Mouse (Mus musculus) neural tube, embryonic 15.5 days (tissue): ENCODE results near the gene 4932414N04Rik. TPM values are rescaled to one million over a fixed set of nuclear protein-coding genes. Genes with fewer than 3 reads are reported as not detected.
A peak's percentile ranks its signal among the peaks of the same experiment; 100 is the strongest.

Experiments used
- ATAC-seq: fragments of 200-750 bp; cut with Nextera tagmentation; 2 replicates; pipeline ENCODE4 v1.8.0; 2017; ENCODE audit warnings: mild to moderate bottlenecking, moderate TSS enrichment, moderate library complexity; ENCODE audit not compliant: low FRiP score
- H3K27ac ChIP-seq: fragments of 300-500 bp; sonication (generic); replicated peaks from 2 replicates; pipeline ENCODE4 v1.5.1; 2015; ENCODE audit warnings: mild to moderate bottlenecking, inconsistent platforms
- H3K27me3 ChIP-seq: fragments of 300-500 bp; sonication (generic); replicated peaks from 2 replicates; pipeline ENCODE4 v1.6.1; 2015; ENCODE audit warnings: inconsistent platforms
- H3K36me3 ChIP-seq: fragments of 300-500 bp; sonication (generic); 2 replicates; pipeline ENCODE4 v1.6.1; 2015; ENCODE audit warnings: inconsistent platforms
- H3K4me1 ChIP-seq: fragments of 300-500 bp; sonication (generic); 2 replicates; pipeline ENCODE4 v1.6.1; 2015; ENCODE audit warnings: inconsistent platforms
- H3K4me2 ChIP-seq: fragments of 300-500 bp; sonication (generic); 2 replicates; pipeline ENCODE4 v1.6.1; 2015; ENCODE audit warnings: inconsistent platforms, mild to moderate bottlenecking, moderate library complexity
- H3K4me3 ChIP-seq: fragments of 300-500 bp; sonication (generic); replicated peaks from 2 replicates; pipeline ENCODE4 v1.5.1; 2015; ENCODE audit warnings: mild to moderate bottlenecking, inconsistent platforms
- H3K9ac ChIP-seq: fragments of 300-500 bp; sonication (generic); replicated peaks from 2 replicates; pipeline ENCODE4 v1.6.1; 2015; ENCODE audit warnings: mild to moderate bottlenecking, inconsistent platforms
- H3K9me3 ChIP-seq: fragments of 300-500 bp; sonication (generic); replicated peaks from 2 replicates; pipeline ENCODE4 v1.6.1; 2016; ENCODE audit warnings: inconsistent platforms
- WGBS: fragments of 180-500 bp; shearing (Covaris S2); methylation state at CpG from one replicate; pipeline ENCODE4 v1.1.7; 2015; ENCODE audit warnings: mixed read lengths; 5-methylcytosine and 5-hydroxymethylcytosine counted together
- polyA plus RNA-seq: library from polyadenylated mRNA; unstranded; fragments of >200 nt; fragmentation: Nextera tagmentation; extraction: Ambion mirVana; gene quantifications from 2 replicates; pipeline ENCODE4 v1.2.1, GENCODE M21; 2015

4932414N04Rik gene
- polyA plus RNA-seq, 1 experiment from 2014 or later, result not detected

DNA sequence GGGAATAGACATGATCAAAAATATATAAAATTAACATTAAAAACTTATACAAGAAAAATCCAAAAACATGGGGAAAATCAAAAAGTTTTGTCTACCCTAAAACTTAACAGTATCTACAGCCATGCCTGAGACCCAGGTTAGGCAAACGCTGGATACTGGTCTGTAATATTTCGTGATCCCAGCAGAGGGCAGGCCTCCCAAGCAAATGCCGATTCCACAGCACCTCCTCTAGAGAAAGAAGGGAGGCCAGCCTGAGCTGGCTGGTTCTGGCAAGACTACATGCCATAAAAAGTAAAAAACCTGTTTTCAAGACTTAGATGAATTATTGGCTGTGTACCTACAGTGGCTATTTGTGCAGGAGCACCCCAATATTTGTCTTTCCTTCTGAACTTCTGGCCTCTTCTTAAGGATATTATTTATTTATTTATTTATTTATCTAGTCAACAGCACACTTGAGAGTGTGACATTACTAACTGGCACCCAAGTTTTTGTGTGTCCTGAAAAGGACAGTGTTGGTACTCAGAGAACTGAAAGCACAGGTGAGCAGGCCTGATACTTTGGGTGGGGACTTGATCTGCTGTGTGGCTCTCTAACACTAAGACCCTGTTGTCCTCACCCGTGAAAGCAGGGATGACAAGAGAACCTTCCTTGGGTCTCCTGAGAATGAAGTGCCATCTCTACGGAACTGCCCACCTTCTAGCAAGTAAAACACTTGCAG is 128.6 kb downstream of the 4932414N04Rik start:
- Histone ChIP-seq H3K9ac (no peak overlapping the region), H3K27ac (no peak overlapping the region), H3K4me1 (no peaks in the 10 kb centered on the region), H3K27me3 (no peaks in the 10 kb centered on the region), H3K9me3 (no peaks in the 10 kb centered on the region), H3K4me3 (no peak overlapping the region), H3K4me2 (no peak overlapping the region), H3K36me3 (no peaks in the 10 kb centered on the region)
- WGBS, result 36% methylated on average over 5 of the region's 5 CpGs
- ATAC-seq, result peak; percentile 91

GRCm38 (mm10) chr2:68787161-68787675 is 130.9 kb downstream of the 4932414N04Rik start:
- no peaks in the 10 kb centered on the region for H3K4me1 ChIP-seq
- no peak overlapping the region for H3K9ac ChIP-seq
- no peak overlapping the region for H3K27ac ChIP-seq
- H3K9me3 ChIP-seq, result no peaks in the 10 kb centered on the region
- WGBS, result 69% methylated on average over 3 of the region's 3 CpGs
- ATAC-seq, result no peak
- no peaks in the 10 kb centered on the region for H3K27me3 ChIP-seq
- no peak overlapping the region for H3K4me2 ChIP-seq
- H3K4me3 ChIP-seq, result no peak overlapping the region
- H3K36me3 ChIP-seq, result no peaks in the 10 kb centered on the region

DNA sequence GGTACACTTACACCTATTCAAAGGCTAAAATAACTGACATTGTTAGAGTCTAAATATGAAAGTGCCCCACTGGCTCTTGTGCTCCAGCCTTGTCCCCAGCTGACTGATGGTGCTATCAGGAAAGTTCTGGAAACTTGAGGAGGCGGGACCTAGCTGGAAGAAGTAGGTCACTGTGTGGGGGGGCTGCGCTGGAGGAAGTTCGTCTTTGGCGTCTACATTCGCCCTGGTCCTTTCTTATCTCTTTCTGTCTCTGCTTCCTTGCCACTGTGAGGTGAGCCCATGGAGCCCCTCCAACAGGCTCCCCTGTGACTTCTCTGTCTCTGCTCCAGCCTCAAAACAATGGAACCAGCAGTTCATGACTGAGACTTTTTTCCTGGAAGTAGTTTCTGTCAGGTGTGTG is 136.0 kb downstream of the 4932414N04Rik start:
- Histone ChIP-seq H3K9me3 (no peaks in the 10 kb centered on the region), H3K36me3 (no peaks in the 10 kb centered on the region), H3K9ac (no peak overlapping the region), H3K4me3 (no peak overlapping the region), H3K27me3 (no peaks in the 10 kb centered on the region), H3K4me2 (no peak overlapping the region), H3K27ac (no peak overlapping the region), H3K4me1 (peaks cover 12% of the 10 kb centered on the region)
- no peak for ATAC-seq
- whole genome bisulfite sequencing, result 92% methylated on average over 5 of the region's 5 CpGs

GRCm38 (mm10) chr2:68793472-68793871 is 137.2 kb downstream of the 4932414N04Rik start:
- Histone ChIP-seq H3K9me3 (no peaks in the 10 kb centered on the region), H3K27ac (no peak overlapping the region), H3K36me3 (no peaks in the 10 kb centered on the region), H3K4me1 (peaks cover 12% of the 10 kb centered on the region), H3K4me3 (no peak overlapping the region), H3K4me2 (no peak overlapping the region), H3K9ac (no peak overlapping the region), H3K27me3 (no peaks in the 10 kb centered on the region)
- 78% methylated on average over 1 of the region's 1 CpGs for WGBS
- ATAC-seq, result no peak

DNA sequence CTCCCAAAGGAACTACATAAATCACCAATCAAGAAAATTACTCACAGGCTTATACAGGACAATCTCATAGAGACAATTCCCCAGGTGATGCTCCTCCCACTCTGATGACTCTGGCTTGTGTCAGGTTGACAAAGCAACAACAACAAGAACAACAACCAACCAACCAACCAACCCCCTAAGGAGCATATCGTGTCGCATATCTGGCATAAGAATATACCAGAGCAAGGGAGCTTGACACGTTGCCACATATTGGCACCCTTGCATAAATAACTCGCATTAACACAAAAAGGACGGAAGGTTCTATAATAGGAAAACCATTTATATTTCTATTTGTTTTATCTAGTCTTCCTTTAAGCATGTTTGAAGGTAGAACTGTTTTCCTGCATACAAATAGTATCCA is 137.9 kb downstream of the 4932414N04Rik start:
- Histone ChIP-seq H3K4me2 (peak overlapping the region; percentile 25), H3K4me1 (peaks cover 12% of the 10 kb centered on the region), H3K27ac (no peak overlapping the region), H3K9me3 (no peaks in the 10 kb centered on the region), H3K4me3 (no peak overlapping the region), H3K36me3 (no peaks in the 10 kb centered on the region), H3K9ac (no peak overlapping the region), H3K27me3 (no peaks in the 10 kb centered on the region)
- ATAC-seq, result no peak
- WGBS, result 60% methylated on average over 5 of the region's 5 CpGs

DNA sequence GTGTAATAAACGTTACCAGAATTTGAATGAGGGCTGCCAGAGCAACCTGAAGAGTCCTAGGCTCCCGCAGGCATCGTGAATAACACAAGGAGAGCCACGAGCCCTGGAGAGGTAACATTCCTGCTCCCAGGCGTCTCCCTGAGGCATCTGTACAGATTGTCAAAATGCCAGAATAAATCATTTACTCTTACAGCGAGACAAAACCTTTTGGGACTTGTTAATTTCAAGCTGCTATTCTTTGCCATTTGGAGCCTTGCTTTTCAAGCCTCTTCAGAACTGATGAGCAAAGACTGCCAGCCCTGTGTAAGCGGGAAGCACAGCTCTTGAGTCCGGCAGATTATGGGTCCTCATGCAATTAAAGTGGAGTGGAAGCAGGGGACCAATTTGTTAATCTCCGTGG is 138.3 kb downstream of the 4932414N04Rik start:
- no peak overlapping the region for H3K9ac ChIP-seq
- H3K27me3 ChIP-seq, result no peaks in the 10 kb centered on the region
- no peak for ATAC-seq
- no peak overlapping the region for H3K27ac ChIP-seq
- no peaks in the 10 kb centered on the region for H3K36me3 ChIP-seq
- no peaks in the 10 kb centered on the region for H3K9me3 ChIP-seq
- 14% methylated on average over 9 of the region's 9 CpGs for WGBS
- no peak overlapping the region for H3K4me3 ChIP-seq
- peaks cover 12% of the 10 kb centered on the region for H3K4me1 ChIP-seq
- H3K4me2 ChIP-seq, result peak overlapping the region; percentile 25

DNA sequence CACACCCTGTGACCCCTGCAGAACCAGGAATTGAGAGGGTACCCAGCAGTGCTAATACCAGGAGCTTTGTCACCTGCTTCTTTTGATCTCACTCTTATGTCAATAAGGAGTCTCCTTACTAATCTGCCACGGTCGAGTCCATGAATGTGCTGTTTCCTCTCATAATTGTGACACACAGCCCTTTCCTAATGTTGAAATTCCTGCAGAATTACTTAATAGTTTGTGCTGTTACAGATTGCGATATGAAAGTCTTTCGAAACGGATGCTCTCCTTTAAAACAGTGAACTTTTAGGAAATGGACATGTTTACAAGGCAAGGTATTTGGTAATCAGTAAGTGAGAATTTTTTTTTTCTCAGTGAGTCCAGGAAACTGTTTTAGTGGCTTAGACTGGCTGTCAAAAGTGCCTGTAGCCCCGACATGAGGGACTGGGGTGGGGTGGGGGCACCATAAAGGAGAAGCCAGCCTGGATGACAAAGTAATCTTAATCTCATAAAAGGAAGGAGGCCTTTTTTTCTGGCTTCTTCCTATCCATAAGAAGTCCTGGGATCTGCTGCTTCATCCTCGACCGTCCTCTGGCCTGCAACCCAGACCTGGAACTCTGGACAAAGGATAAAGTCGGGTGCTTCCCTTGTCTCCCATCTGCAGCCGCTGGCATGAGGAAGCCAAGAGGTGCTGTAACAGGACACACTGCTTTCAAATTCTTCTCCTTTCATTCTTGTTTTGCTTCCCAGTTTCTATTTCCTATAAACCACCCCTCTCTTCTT is 139.9 kb downstream of the 4932414N04Rik start:
- no peak for ATAC-seq
- Histone ChIP-seq H3K27me3 (no peaks in the 10 kb centered on the region), H3K9me3 (no peaks in the 10 kb centered on the region), H3K36me3 (no peaks in the 10 kb centered on the region), H3K9ac (no peak overlapping the region), H3K4me2 (no peak overlapping the region), H3K4me3 (no peak overlapping the region), H3K4me1 (peaks cover 16% of the 10 kb centered on the region), H3K27ac (no peak overlapping the region)
- WGBS, result 81% methylated on average over 10 of the region's 10 CpGs

GRCm38 (mm10) chr2:68797106-68797505 is 140.8 kb downstream of the 4932414N04Rik start:
- H3K4me1 ChIP-seq, result peaks cover 16% of the 10 kb centered on the region
- H3K9ac ChIP-seq, result no peak overlapping the region
- no peak overlapping the region for H3K4me2 ChIP-seq
- ATAC-seq, result no peak
- 69% methylated on average over 4 of the region's 4 CpGs for WGBS
- no peak overlapping the region for H3K27ac ChIP-seq
- no peaks in the 10 kb centered on the region for H3K36me3 ChIP-seq
- H3K4me3 ChIP-seq, result no peak overlapping the region
- no peaks in the 10 kb centered on the region for H3K9me3 ChIP-seq
- no peaks in the 10 kb centered on the region for H3K27me3 ChIP-seq

Other genes with a start within 250 kb of the 4932414N04Rik start
- 26.4 and 27.3 TPM in 2 replicates for gene Stk39, start 184.2 kb upstream of the 4932414N04Rik start, polyA plus RNA-seq
- gene 4933409G03Rik, start 74.1 kb upstream of the 4932414N04Rik start, polyA plus RNA-seq, result not detected in 2 replicates
- 51.1 and 52.1 TPM in 2 replicates for gene Cers6, start 205.0 kb downstream of the 4932414N04Rik start, polyA plus RNA-seq